9 mouse cellular contexts compared by ENCODE assay signal in genomic region chr5:112573916-112574315, GRCm38 (mm10). TPM values are rescaled to one million over a fixed set of nuclear protein-coding genes. Genes with fewer than 3 reads are reported as not detected.
A peak's percentile ranks its signal among the peaks of the same experiment; 100 is the strongest.
DNase-seq lines count a peak whose midpoint lies in the region; ATAC-seq and TF ChIP-seq lines count a peak whose summit lies in the region.
"Had no signal": no experiment of that assay in that cellular context is flagged by ENCODE, and none has a peak within 500 bp of the region (broad histone marks: within the 10 kb centered on the region; RNA-seq: fewer than 3 reads in every experiment).

No protein-coding gene starts in this region.

- no peak overlapping the region for H3K9ac ChIP-seq in heart, adult 2 months (ENCODE audit: low read depth, low read length)
- no peak overlapping the region for H3K9ac ChIP-seq in heart, embryonic 11.5 days (ENCODE audit: low read depth, low read length)
- H3K9ac ChIP-seq in hindbrain, embryonic 11.5 days (ENCODE audit: low read depth, low read length): no peak overlapping the region
- no peak overlapping the region for H3K9ac ChIP-seq in neural tube, embryonic 11.5 days (ENCODE audit: low read length)

- H3K36me3 ChIP-seq in heart, adult 2 months (ENCODE audit: control insufficient read depth, insufficient read depth, low read length): no peaks in the 10 kb centered on the region
- no peaks in the 10 kb centered on the region for H3K36me3 ChIP-seq in heart, embryonic 11.5 days (ENCODE audit: control insufficient read depth, insufficient read depth, low read length)
- H3K36me3 ChIP-seq in hindbrain, embryonic 11.5 days (ENCODE audit: control insufficient read depth, insufficient read depth, low read length): no peaks in the 10 kb centered on the region
- no peaks in the 10 kb centered on the region for H3K36me3 ChIP-seq in neural tube, embryonic 11.5 days (ENCODE audit: control insufficient read depth, insufficient read depth, low read length)

- H3K4me3 ChIP-seq in heart, adult 2 months: no peak overlapping the region
- H3K4me3 ChIP-seq in heart, embryonic 11.5 days (ENCODE audit: low read depth, low read length): no peak overlapping the region
- no peak overlapping the region for H3K4me3 ChIP-seq in hindbrain, embryonic 11.5 days (ENCODE audit: low read depth, low read length)
- H3K4me3 ChIP-seq in neural tube, embryonic 11.5 days (ENCODE audit: low read depth, low read length): no peak overlapping the region

- no peak overlapping the region for H3K27ac ChIP-seq in heart, adult 2 months
- H3K27ac ChIP-seq in heart, embryonic 11.5 days (ENCODE audit: low read depth, low read length): no peak overlapping the region
- no peak overlapping the region for H3K27ac ChIP-seq in hindbrain, embryonic 11.5 days (ENCODE audit: low read depth, low read length)
- no peak overlapping the region for H3K27ac ChIP-seq in neural tube, embryonic 11.5 days (ENCODE audit: low read depth, low read length)

- intact Hi-C loops in heart, adult 2 months (cut with DNase I): no loop called here
- intact Hi-C loops in left cerebral cortex, postnatal 14 days (cut with DNase I): loop anchor here (5.0 kb wide), 2 partner anchors 82 to 102 kb away; no protein-coding TSS in a partner anchor

- no peak for DNase-seq in heart, adult 2 months
- DNase-seq in MN1 (ENCODE audit: low spot score): peak; percentile 73
- peak; percentile 77 for DNase-seq in hindbrain, embryonic 11.5 days (ENCODE audit: low spot score)
- peak; percentile 85 for DNase-seq in left cerebral cortex, postnatal 14 days (ENCODE audit: low spot score in 2 of 2)
- peak; percentile 78 for DNase-seq in neural tube, embryonic 11.5 days (ENCODE audit: low spot score)

- H3K9me3 ChIP-seq in heart, embryonic 11.5 days (replicated peaks; ENCODE audit: control insufficient read depth, low read length): no peaks in the 10 kb centered on the region
- no peaks in the 10 kb centered on the region for H3K9me3 ChIP-seq in hindbrain, embryonic 11.5 days (ENCODE audit: control insufficient read depth, low read length)
- H3K9me3 ChIP-seq in neural tube, embryonic 11.5 days (ENCODE audit: control insufficient read depth, low read length): no peaks in the 10 kb centered on the region

- H3K27me3 ChIP-seq in heart, adult 2 months (ENCODE audit: control insufficient read depth, insufficient read depth, low read length): peaks cover 24% of the 10 kb centered on the region
- peaks cover 61% of the 10 kb centered on the region for H3K27me3 ChIP-seq in heart, embryonic 11.5 days (ENCODE audit: control insufficient read depth, insufficient read depth, low read length)
- peaks cover 38% of the 10 kb centered on the region for H3K27me3 ChIP-seq in hindbrain, embryonic 11.5 days (ENCODE audit: control insufficient read depth, insufficient read depth, low read length)
- peaks cover 34% of the 10 kb centered on the region for H3K27me3 ChIP-seq in neural tube, embryonic 11.5 days (ENCODE audit: control insufficient read depth, insufficient read depth, low read length)

- TF ChIP-seq CTCF in heart, adult 2 months (IDR thresholded peaks at IDR 0.05): peak; percentile 71

- ATAC-seq in heart, embryonic 11.5 days (replicated peaks; ENCODE audit: insufficient number of reproducible peaks, low FRiP score, low TSS enrichment): no peak
- ATAC-seq in common myeloid progenitor, adult 5-6 weeks (replicated peaks; ENCODE audit: low read depth, poor library complexity, severe bottlenecking): 0 out of 2 replicates have a peak, but pooled peaks have one; percentile 68
- ATAC-seq in hindbrain, embryonic 11.5 days (ENCODE audit: low FRiP score): peak; percentile 48; the same call in 1 of the 2 replicates
- no peak for ATAC-seq in neural tube, embryonic 11.5 days (ENCODE audit: insufficient read depth, low FRiP score, low TSS enrichment)
- ATAC-seq in activated CD4-positive, CD25-positive, alpha-beta regulatory T cell, adult 4 months: no peak

- WGBS in heart, adult 2 months: 12% methylated on average over 8 of the region's 8 CpGs
- 11% methylated on average over 8 of the region's 8 CpGs for WGBS in heart, embryonic 11.5 days (ENCODE audit: insufficient replicate concordance)
- 7% methylated on average over 8 of the region's 8 CpGs for WGBS in hindbrain, embryonic 11.5 days
- 14% methylated on average over 8 of the region's 8 CpGs for whole genome bisulfite sequencing in neural tube, embryonic 11.5 days

- H3K79me2 ChIP-seq in heart, adult 2 months (replicated peaks; ENCODE audit: control insufficient read depth, insufficient read depth, low read length): no peaks in the 10 kb centered on the region

- TF ChIP-seq POLR2A in heart, adult 2 months (IDR thresholded peaks at IDR 0.05; ENCODE audit: insufficient read depth, low read depth, low read length): no peak

- H3K4me1 ChIP-seq in heart, adult 2 months (ENCODE audit: control insufficient read depth, insufficient read depth, low read length): no peaks in the 10 kb centered on the region
- no peaks in the 10 kb centered on the region for H3K4me1 ChIP-seq in heart, embryonic 11.5 days (ENCODE audit: control insufficient read depth, insufficient read depth, low read length)
- H3K4me1 ChIP-seq in hindbrain, embryonic 11.5 days (replicated peaks; ENCODE audit: control insufficient read depth, insufficient read depth, low read length): peaks cover 9% of the 10 kb centered on the region
- peaks cover 2% of the 10 kb centered on the region; the same call in 1 of the 2 replicates for H3K4me1 ChIP-seq in neural tube, embryonic 11.5 days (ENCODE audit: control insufficient read depth, insufficient read depth, low read length)

- no peak for TF ChIP-seq EP300 in heart, adult 2 months (IDR thresholded peaks at IDR 0.05; ENCODE audit: insufficient read depth, low read depth, low read length)

- no peak overlapping the region for H3K4me2 ChIP-seq in heart, embryonic 11.5 days
- H3K4me2 ChIP-seq in hindbrain, embryonic 11.5 days (replicated peaks; ENCODE audit: low read depth, low read length): no peak overlapping the region
- H3K4me2 ChIP-seq in neural tube, embryonic 11.5 days (ENCODE audit: low read depth): no peak overlapping the region

RNA-seq across cellular contexts. Expression of gene Sez6l, which starts 3.1 kb away (rescaled TPM):
- under 1 TPM; 0.08 to 0.09 TPM for total RNA-seq in heart, adult 2 months (2021)
- polyA plus RNA-seq in heart, adult 2 months (2012; rRNA removed): 0.15 and 0.25 TPM in 2 replicates
- 0.10 TPM in 1 of 2 replicates, not detected in the other for polyA plus RNA-seq in heart, embryonic 11.5 days (2014; fragmentation: Nextera tagmentation; extraction: Ambion mirVana)
- not detected in 2 replicates for total RNA-seq in common myeloid progenitor, adult 5-6 weeks (2017)
- polyA plus RNA-seq in hindbrain, embryonic 11.5 days (2014; fragmentation: Nextera tagmentation; extraction: Ambion mirVana): 4.9 and 5.1 TPM in 2 replicates
- 100 to 1,000 TPM; 158 to 164 TPM for total RNA-seq in left cerebral cortex, postnatal 14 days (2021)
- 4.7 and 4.8 TPM in 2 replicates for polyA plus RNA-seq in neural tube, embryonic 11.5 days (2014; fragmentation: Nextera tagmentation; extraction: Ambion mirVana)
- not detected for polyA plus RNA-seq in activated CD4-positive, CD25-positive, alpha-beta regulatory T cell, adult 4 months (2017; shearing (Covaris generic))
- total RNA-seq: neutrophil, adult 5-6 weeks had no signal

Comparison
In these comparisons a context has a peak if more than half of its experiments do, and no peak if none do; other contexts are left out.
1. DNase-seq: peak in MN1 (single experiment), hindbrain, embryonic 11.5 days (single experiment), left cerebral cortex, postnatal 14 days (2 of 2) and neural tube, embryonic 11.5 days (single experiment); none in heart, adult 2 months (0 of 2).
2. ATAC-seq: peak in common myeloid progenitor, adult 5-6 weeks (single experiment) and hindbrain, embryonic 11.5 days (single experiment); none in heart, embryonic 11.5 days (single experiment), neural tube, embryonic 11.5 days (single experiment) and activated CD4-positive, CD25-positive, alpha-beta regulatory T cell, adult 4 months (single experiment).